ENCODE assay signal across 7 mouse cellular contexts in genomic region chr8:106935324-106935869, GRCm38 (mm10). TPM values are rescaled to one million over a fixed set of nuclear protein-coding genes. Genes with fewer than 3 reads are reported as not detected.
A peak's percentile ranks its signal among the peaks of the same experiment; 100 is the strongest.
DNase-seq lines count a peak whose midpoint lies in the region; ATAC-seq and TF ChIP-seq lines count a peak whose summit lies in the region.

Gene Sntb2, plus strand, starts transcription at chr8:106935750.

- H3K4me2 ChIP-seq in limb, embryonic 14.5 days (replicated peaks; ENCODE audit: low read depth, low read length, severe bottlenecking) = peak within 1 kb of the TSS; percentile 81
- peak within 1 kb of the TSS; percentile 70 for H3K4me2 ChIP-seq in midbrain, postnatal 0 days (ENCODE audit: low read depth, low read length, poor library complexity, severe bottlenecking)

- TF ChIP-seq CTCF in midbrain, postnatal 0 days (IDR thresholded peaks at IDR 0.05) = no peak

- 0 out of 2 replicates have a peak, but pooled peaks have one; percentile 37 for TF ChIP-seq POLR2A in limb, embryonic 14.5 days (IDR thresholded peaks at IDR 0.05; ENCODE audit: borderline replicate concordance, extremely low read depth, insufficient read depth, insufficient read length)

- peak within 1 kb of the TSS; percentile 91 for H3K9ac ChIP-seq in limb, embryonic 14.5 days (ENCODE audit: low read depth, low read length, severe bottlenecking)
- peak within 1 kb of the TSS; percentile 83 for H3K9ac ChIP-seq in midbrain, postnatal 0 days (replicated peaks; ENCODE audit: low read length, poor library complexity, severe bottlenecking)

- peak within 1 kb of the TSS; percentile 96 for H3K27ac ChIP-seq in embryonic facial prominence, embryonic 10.5 days (replicated peaks)
- peak within 1 kb of the TSS; percentile 86 for H3K27ac ChIP-seq in limb, embryonic 14.5 days (replicated peaks; ENCODE audit: low read depth, low read length)
- peak within 1 kb of the TSS; percentile 82 for H3K27ac ChIP-seq in midbrain, postnatal 0 days (ENCODE audit: low read depth, low read length)

- DNase-seq in adrenal gland, postnatal 14 days = peak; percentile 97
- peak; percentile 98 for DNase-seq in embryonic facial prominence, embryonic 10.5 days (ENCODE audit: low spot score)
- peak; percentile 88 for DNase-seq in heart, adult 8-10 months (ENCODE audit: low spot score)
- peak; percentile 96 for DNase-seq in kidney, adult 9 months
- DNase-seq in limb, embryonic 14.5 days (ENCODE audit: low spot score) = peak; percentile 95
- peak; percentile 96 for DNase-seq in midbrain, postnatal 0 days (ENCODE audit: low spot score)
- peak; percentile 73 to 75 for DNase-seq in spleen, postnatal 14 days (ENCODE audit: low spot score in 2 of 2)

- H3K36me3 ChIP-seq in embryonic facial prominence, embryonic 10.5 days (replicated peaks) = 0 out of 2 replicates have a peak, but pooled peaks cover 3% of the 10 kb centered on the region
- no peaks in the 10 kb centered on the region for H3K36me3 ChIP-seq in limb, embryonic 14.5 days (ENCODE audit: control insufficient read depth, insufficient read depth, low read length)
- no peaks in the 10 kb centered on the region for H3K36me3 ChIP-seq in midbrain, postnatal 0 days (ENCODE audit: insufficient read depth, low read length)

- no peaks in the 10 kb centered on the region for H3K9me3 ChIP-seq in embryonic facial prominence, embryonic 10.5 days
- H3K9me3 ChIP-seq in limb, embryonic 14.5 days (ENCODE audit: control insufficient read depth, low read length) = no peaks in the 10 kb centered on the region
- no peaks in the 10 kb centered on the region for H3K9me3 ChIP-seq in midbrain, postnatal 0 days (ENCODE audit: low read length)

- peaks cover 23% of the 10 kb centered on the region for H3K27me3 ChIP-seq in embryonic facial prominence, embryonic 10.5 days (replicated peaks; ENCODE audit: low read depth, poor library complexity, severe bottlenecking)
- no peaks in the 10 kb centered on the region for H3K27me3 ChIP-seq in limb, embryonic 14.5 days (ENCODE audit: control insufficient read depth, insufficient read depth, low read length)
- no peaks in the 10 kb centered on the region for H3K27me3 ChIP-seq in midbrain, postnatal 0 days (ENCODE audit: insufficient read depth, low read length)

- H3K4me3 ChIP-seq in embryonic facial prominence, embryonic 10.5 days = peak within 1 kb of the TSS; percentile 95
- peak within 1 kb of the TSS; percentile 90 for H3K4me3 ChIP-seq in limb, embryonic 14.5 days (replicated peaks; ENCODE audit: low read length)
- peak within 1 kb of the TSS; percentile 89 for H3K4me3 ChIP-seq in midbrain, postnatal 0 days (ENCODE audit: low read depth, low read length)

- peak; percentile 83 for ATAC-seq in limb, embryonic 14.5 days (ENCODE audit: low FRiP score, low read depth)
- peak; percentile 84 for ATAC-seq in midbrain, postnatal 0 days (ENCODE audit: low FRiP score)

- peaks cover 47% of the 10 kb centered on the region for H3K4me1 ChIP-seq in embryonic facial prominence, embryonic 10.5 days
- peaks cover 32% of the 10 kb centered on the region for H3K4me1 ChIP-seq in limb, embryonic 14.5 days (ENCODE audit: control insufficient read depth, insufficient read depth, low read length)
- peaks cover 7% of the 10 kb centered on the region; the same call in 1 of the 2 replicates for H3K4me1 ChIP-seq in midbrain, postnatal 0 days (ENCODE audit: insufficient read depth, low read length)

- WGBS in embryonic facial prominence, embryonic 10.5 days = under 1% methylated on average over 41 of the region's 41 CpGs
- 0% methylated on average over 34 of the region's 41 CpGs for WGBS in limb, embryonic 14.5 days
- WGBS in midbrain, postnatal 0 days = 0% methylated on average over 34 of the region's 41 CpGs

RNA-seq across cellular contexts. Expression of gene Sntb2, which starts in this region (rescaled TPM):
- total RNA-seq in adrenal gland, postnatal 14 days (2021) = 24.2 and 28.2 TPM in 2 replicates
- 11.6 and 12.3 TPM in 2 replicates for polyA plus RNA-seq in embryonic facial prominence, embryonic 10.5 days (2016; fragmentation: Nextera tagmentation; extraction: Ambion mirVana)
- total RNA-seq in heart, adult 8-10 months (2022) = 10 to 100 TPM; 10.6 to 11.6 (median 11.3) TPM
- polyA plus RNA-seq in limb, embryonic 14.5 days (2012; rRNA removed) = 13.9 and 15.4 TPM in 2 replicates
- polyA plus RNA-seq in limb, embryonic 14.5 days (2014; fragmentation: Nextera tagmentation; extraction: Ambion mirVana) = 20.4 and 20.7 TPM in 2 replicates
- total RNA-seq in midbrain, postnatal 0 days (2014; rRNA removed) = 7.1 and 7.9 TPM in 2 replicates
- polyA plus RNA-seq in midbrain, postnatal 0 days (2015; fragmentation: Nextera tagmentation; extraction: Ambion mirVana) = 3.2 and 3.3 TPM in 2 replicates

Comparison
In these comparisons a context has a peak if more than half of its experiments do, and no peak if none do; other contexts are left out.
1. Peak in every context shown above with its lines: DNase-seq, ATAC-seq, H3K4me3 ChIP-seq and H3K27ac ChIP-seq.